Mouse (Mus musculus) midbrain, embryonic 15.5 days (tissue): ENCODE data around the gene Fgfr4. TPM values are rescaled to one million over a fixed set of nuclear protein-coding genes. Genes with fewer than 3 reads are reported as not detected.
"Not testable (repeated sequence)": the region's sequence is repeated elsewhere in the genome, so short reads cannot be mapped to it uniquely, and the experiment has no call there.

Experiments used
- ATAC-seq: fragments of 200-750 bp; cut with Nextera tagmentation; replicated peaks from 2 replicates; pipeline ENCODE4 v1.8.0; 2017; ENCODE audit warnings: moderate TSS enrichment
- H3K27ac ChIP-seq: fragments of 300-500 bp; sonication (generic); 2 replicates; pipeline ENCODE4 v1.5.1; 2015; ENCODE audit warnings: mild to moderate bottlenecking, inconsistent platforms
- H3K27me3 ChIP-seq: fragments of 300-500 bp; sonication (generic); replicated peaks from 2 replicates; pipeline ENCODE4 v1.6.1; 2015; ENCODE audit warnings: inconsistent platforms
- H3K36me3 ChIP-seq: fragments of 300-500 bp; sonication (generic); replicated peaks from 2 replicates; pipeline ENCODE4 v1.6.1; 2015; ENCODE audit warnings: inconsistent platforms
- H3K4me1 ChIP-seq: fragments of 300-500 bp; sonication (generic); 2 replicates; pipeline ENCODE4 v1.6.1; 2015; ENCODE audit warnings: inconsistent platforms
- H3K4me2 ChIP-seq: fragments of 300-500 bp; sonication (generic); 2 replicates; pipeline ENCODE4 v1.6.1; 2015; ENCODE audit warnings: inconsistent platforms, mild to moderate bottlenecking, moderate library complexity
- H3K4me3 ChIP-seq: fragments of 300-500 bp; sonication (generic); 2 replicates; pipeline ENCODE4 v1.5.1; 2015; ENCODE audit warnings: mild to moderate bottlenecking, inconsistent platforms
- H3K9ac ChIP-seq: fragments of 300-500 bp; sonication (generic); 2 replicates; pipeline ENCODE4 v1.6.1; 2015; ENCODE audit warnings: mild to moderate bottlenecking, inconsistent platforms
- H3K9me3 ChIP-seq: fragments of 300-500 bp; sonication (generic); 2 replicates; pipeline ENCODE4 v1.6.1; 2016; ENCODE audit warnings: inconsistent platforms
- WGBS: fragments of 180-500 bp; shearing (Covaris S2); methylation state at CpG from one replicate; pipeline ENCODE4 v1.1.7; 2015; ENCODE audit warnings: mixed read lengths; 5-methylcytosine and 5-hydroxymethylcytosine counted together
- polyA plus RNA-seq: library from polyadenylated mRNA; unstranded; fragments of >200 nt; fragmentation: Nextera tagmentation; extraction: Ambion mirVana; gene quantifications from 2 replicates; pipeline ENCODE4 v1.2.1, GENCODE M21; 2015

Fgfr4 gene
- polyA plus RNA-seq, 1 experiment from 2014 or later = 0.37 TPM

GRCm38 (mm10) chr13:55177903-55178496 is 25.6 kb downstream of the Fgfr4 start:
- peaks cover 10% of the 10 kb centered on the region for H3K4me1 ChIP-seq
- 0 out of 2 replicates have a peak overlapping the region, but pooled peaks have one; percentile 4 for H3K27ac ChIP-seq
- H3K4me3 ChIP-seq = no peak overlapping the region
- no peak overlapping the region for H3K4me2 ChIP-seq
- WGBS = 65% methylated on average over 4 of the region's 4 CpGs
- no peaks in the 10 kb centered on the region for H3K36me3 ChIP-seq
- no peaks in the 10 kb centered on the region for H3K9me3 ChIP-seq
- no peaks in the 10 kb centered on the region for H3K27me3 ChIP-seq
- no peak overlapping the region for H3K9ac ChIP-seq
- no peak for ATAC-seq

GRCm38 (mm10) chr13:55178556-55178955 is 26.1 kb downstream of the Fgfr4 start:
- Histone ChIP-seq H3K27me3 (no peaks in the 10 kb centered on the region), H3K4me2 (no peak overlapping the region), H3K27ac (no peak overlapping the region), H3K9ac (no peak overlapping the region), H3K36me3 (no peaks in the 10 kb centered on the region), H3K4me3 (no peak overlapping the region), H3K9me3 (no peaks in the 10 kb centered on the region), H3K4me1 (peaks cover 10% of the 10 kb centered on the region)
- ATAC-seq = 0 out of 2 replicates have a peak, but pooled peaks have one; percentile 32
- 33% methylated on average over 2 of the region's 2 CpGs for WGBS

- Histone ChIP-seq H3K4me1 (peaks cover 10% of the 10 kb centered on the region), H3K4me2 (no peak overlapping the region), H3K27me3 (no peaks in the 10 kb centered on the region), H3K36me3 (no peaks in the 10 kb centered on the region), H3K4me3 (no peak overlapping the region), H3K27ac (no peak overlapping the region), H3K9ac (no peak overlapping the region), H3K9me3 (no peaks in the 10 kb centered on the region)
- no peak for ATAC-seq
- 91% methylated on average over 3 of the region's 3 CpGs for WGBS
Measured at GRCm38 (mm10) chr13:55179591-55179990, 27.2 kb downstream of the Fgfr4 start.

- 77% methylated on average over 2 of the region's 2 CpGs for WGBS
- ATAC-seq = no peak
- Histone ChIP-seq H3K27me3 (no peaks in the 10 kb centered on the region), H3K4me3 (no peak overlapping the region), H3K9ac (no peak overlapping the region), H3K9me3 (no peaks in the 10 kb centered on the region), H3K27ac (no peak overlapping the region; the same call in 1 of the 2 replicates), H3K36me3 (no peaks in the 10 kb centered on the region), H3K4me2 (peak overlapping the region; percentile 46), H3K4me1 (peaks cover 10% of the 10 kb centered on the region)
Measured at GRCm38 (mm10) chr13:55181786-55182172, 29.3 kb downstream of the Fgfr4 start.

DNA sequence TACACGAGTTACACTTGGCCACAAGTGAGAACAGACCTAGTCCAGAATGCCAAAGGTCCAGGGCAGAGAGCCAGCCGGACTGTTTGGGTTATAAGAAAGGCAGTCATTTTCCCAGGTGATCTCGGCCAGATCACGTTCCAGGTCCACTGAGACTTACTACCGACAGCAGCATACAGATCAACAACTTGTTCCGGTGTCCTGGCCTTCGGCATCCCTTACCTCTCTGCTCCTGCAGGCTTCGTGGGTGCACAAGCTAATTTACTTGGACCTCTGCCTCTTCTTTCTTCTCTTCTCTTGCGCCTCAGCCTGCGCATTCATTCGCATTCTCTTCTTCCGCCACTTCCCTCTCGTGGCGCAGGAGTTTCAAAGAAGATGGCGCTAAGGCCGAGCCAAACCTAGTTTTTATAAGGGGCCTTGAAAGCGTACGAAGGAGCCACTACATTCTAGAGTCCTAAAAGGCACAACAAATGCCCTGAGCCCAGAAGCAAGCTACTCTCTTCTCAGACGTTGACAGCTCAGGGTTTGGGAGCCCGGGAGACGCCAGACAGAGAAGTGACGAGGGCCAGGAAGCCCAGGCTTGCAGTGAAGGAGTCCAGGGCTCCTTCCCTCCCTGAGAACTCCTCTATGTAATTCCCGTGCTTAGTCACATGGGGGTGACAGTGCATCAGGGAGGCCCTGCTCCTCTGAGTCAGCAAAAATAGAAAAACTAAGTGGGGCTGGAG is 29.9 kb downstream of the Fgfr4 start:
- ATAC-seq = peak; percentile 83
- no peaks in the 10 kb centered on the region for H3K9me3 ChIP-seq
- peaks cover 10% of the 10 kb centered on the region for H3K4me1 ChIP-seq
- H3K27ac ChIP-seq = peak overlapping the region; percentile 78
- no peaks in the 10 kb centered on the region for H3K36me3 ChIP-seq
- no peaks in the 10 kb centered on the region for H3K27me3 ChIP-seq
- no peak overlapping the region for H3K9ac ChIP-seq
- H3K4me3 ChIP-seq = peak overlapping the region; percentile 24
- peak overlapping the region; percentile 46 for H3K4me2 ChIP-seq
- WGBS = 4% methylated on average over 23 of the region's 23 CpGs

DNA sequence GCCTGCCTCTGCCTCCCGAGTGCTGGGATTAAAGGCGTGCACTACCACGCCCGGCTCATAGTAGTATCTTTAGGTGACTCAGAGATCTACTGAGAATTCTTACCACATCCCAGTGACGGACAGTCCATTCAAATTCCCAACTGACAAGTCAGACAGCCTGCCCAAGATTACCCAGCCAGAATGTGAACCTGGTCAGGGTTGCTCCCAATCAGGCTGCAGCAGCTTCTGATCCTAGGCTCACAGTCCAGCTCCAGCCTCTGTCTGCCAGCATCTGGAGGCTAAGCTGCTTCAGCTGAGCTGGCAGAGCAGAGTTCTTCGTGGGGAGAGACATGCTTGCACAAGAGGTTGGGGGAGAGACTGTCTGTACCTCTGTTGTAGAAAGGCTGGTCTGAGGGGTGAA is 30.9 kb downstream of the Fgfr4 start:
- Histone ChIP-seq H3K4me1 (peaks cover 10% of the 10 kb centered on the region), H3K9me3 (no peaks in the 10 kb centered on the region), H3K4me2 (no peak overlapping the region), H3K27me3 (no peaks in the 10 kb centered on the region), H3K27ac (no peak overlapping the region), H3K4me3 (no peak overlapping the region), H3K36me3 (no peaks in the 10 kb centered on the region), H3K9ac (no peak overlapping the region)
- 82% methylated on average over 6 of the region's 6 CpGs for WGBS
- ATAC-seq = no peak

- 31% methylated on average over 4 of the region's 9 CpGs for WGBS
- H3K27me3 ChIP-seq, H3K36me3 ChIP-seq, ATAC-seq, H3K4me2 ChIP-seq, H3K9me3 ChIP-seq, H3K9ac ChIP-seq, H3K4me3 ChIP-seq, H3K27ac ChIP-seq: not testable (repeated sequence)
- peaks cover 22% of the 10 kb centered on the region for H3K4me1 ChIP-seq
Measured at GRCm38 (mm10) chr13:55187062-55187461, 34.6 kb downstream of the Fgfr4 start.

DNA sequence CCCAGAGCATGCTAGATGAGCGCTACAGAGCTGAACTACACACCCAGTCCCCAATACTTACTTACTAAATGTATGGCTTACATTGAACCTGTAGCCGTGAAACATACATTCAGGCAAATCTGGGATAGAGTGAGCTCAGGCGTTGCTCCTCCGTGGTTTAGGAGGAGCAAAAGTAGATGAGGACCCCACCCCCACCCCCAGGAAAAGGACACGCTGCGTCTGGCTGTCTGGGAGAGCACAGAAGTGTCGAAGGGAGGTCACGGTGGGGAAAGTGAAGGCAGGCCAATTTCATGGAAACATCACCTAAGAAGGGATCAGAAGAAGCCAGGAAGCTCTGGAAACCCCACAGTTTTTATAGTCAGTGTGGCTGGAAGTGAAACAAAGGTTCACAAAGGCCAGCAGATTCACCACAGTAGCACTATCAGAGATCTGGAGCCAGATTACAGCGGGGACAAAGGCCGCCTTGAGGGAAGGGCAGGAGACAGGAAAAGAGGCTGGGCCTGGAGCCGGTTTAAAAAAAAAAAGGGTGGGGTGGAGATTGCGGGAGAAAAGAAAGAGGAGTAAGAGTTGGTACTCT is 37.2 kb downstream of the Fgfr4 start:
- H3K4me2 ChIP-seq = peak overlapping the region; percentile 75
- H3K27ac ChIP-seq = peak overlapping the region; percentile 93
- peak; percentile 34 for ATAC-seq
- peaks cover 15% of the 10 kb centered on the region for H3K4me1 ChIP-seq
- peak overlapping the region; percentile 61 for H3K9ac ChIP-seq
- H3K9me3 ChIP-seq = no peaks in the 10 kb centered on the region
- H3K27me3 ChIP-seq = no peaks in the 10 kb centered on the region
- no peaks in the 10 kb centered on the region for H3K36me3 ChIP-seq
- H3K4me3 ChIP-seq = peak overlapping the region; percentile 52
- 3% methylated on average over 12 of the region's 12 CpGs for WGBS

- peaks cover 15% of the 10 kb centered on the region for H3K4me1 ChIP-seq
- peak overlapping the region; percentile 61 for H3K9ac ChIP-seq
- H3K27me3 ChIP-seq = no peaks in the 10 kb centered on the region
- peak; percentile 99 for ATAC-seq
- H3K9me3 ChIP-seq = no peaks in the 10 kb centered on the region
- H3K4me3 ChIP-seq = peak overlapping the region; percentile 52
- peak overlapping the region; percentile 93 for H3K27ac ChIP-seq
- H3K4me2 ChIP-seq = peak overlapping the region; percentile 75
- H3K36me3 ChIP-seq = no peaks in the 10 kb centered on the region
- WGBS = 3% methylated on average over 34 of the region's 34 CpGs
Measured at GRCm38 (mm10) chr13:55190121-55190868, 37.9 kb downstream of the Fgfr4 start.

- no peak overlapping the region for H3K4me3 ChIP-seq
- 94% methylated on average over 5 of the region's 5 CpGs for WGBS
- H3K36me3 ChIP-seq = no peaks in the 10 kb centered on the region
- H3K9me3 ChIP-seq = no peaks in the 10 kb centered on the region
- no peak overlapping the region for H3K4me2 ChIP-seq
- no peak for ATAC-seq
- peaks cover 15% of the 10 kb centered on the region for H3K4me1 ChIP-seq
- H3K27me3 ChIP-seq = no peaks in the 10 kb centered on the region
- no peak overlapping the region for H3K9ac ChIP-seq
- H3K27ac ChIP-seq = no peak overlapping the region
Measured at GRCm38 (mm10) chr13:55191535-55191934, 39.1 kb downstream of the Fgfr4 start.

- H3K4me1 ChIP-seq, H3K27me3 ChIP-seq, H3K4me2 ChIP-seq, H3K4me3 ChIP-seq, H3K36me3 ChIP-seq, H3K9me3 ChIP-seq, H3K9ac ChIP-seq, ATAC-seq, H3K27ac ChIP-seq: not testable (repeated sequence)
- 94% methylated on average over 4 of the region's 4 CpGs for WGBS
Measured at GRCm38 (mm10) chr13:55202758-55203157, 50.3 kb downstream of the Fgfr4 start.

DNA sequence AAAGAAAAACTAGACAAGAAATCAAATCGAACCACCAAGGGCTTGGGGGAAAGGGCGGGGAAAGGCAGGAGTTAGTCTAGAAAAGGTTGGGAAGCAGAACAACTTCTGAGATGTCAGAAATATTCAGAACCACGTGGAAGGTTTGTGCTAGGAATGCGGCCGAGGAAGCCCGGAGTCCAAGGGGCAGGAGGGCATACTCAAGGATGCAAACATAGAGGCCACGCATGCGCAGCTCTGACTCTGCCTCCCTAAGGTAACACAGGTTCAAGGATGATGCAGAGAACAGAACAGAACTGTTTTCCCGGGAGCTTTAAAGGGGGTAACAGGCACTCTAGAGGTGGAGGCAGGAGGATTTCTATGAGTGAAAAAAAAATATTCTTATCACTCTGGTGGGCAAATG is 51.3 kb downstream of the Fgfr4 start:
- Histone ChIP-seq H3K9me3 (no peaks in the 10 kb centered on the region), H3K4me3 (no peak overlapping the region), H3K4me2 (no peak overlapping the region), H3K9ac (no peak overlapping the region), H3K4me1 (no peaks in the 10 kb centered on the region), H3K27ac (no peak overlapping the region), H3K27me3 (no peaks in the 10 kb centered on the region), H3K36me3 (no peaks in the 10 kb centered on the region)
- WGBS = 84% methylated on average over 9 of the region's 9 CpGs
- no peak for ATAC-seq
